Mouse (Mus musculus) MEL (cell line): Measurements from ENCODE around the gene Fgf8. TPM values are rescaled to one million over a fixed set of nuclear protein-coding genes. Genes with fewer than 3 reads are reported as not detected.

ENCODE experiments used
- DNase-seq: peaks from one replicate; pipeline ENCODE4 v3.0.0; 2011; ENCODE audit warnings: low read depth, low spot score
- H3K27ac ChIP-seq: 2 replicates; pipeline ENCODE4 v1.5.1; 2012; ENCODE audit warnings: low read depth, mild to moderate bottlenecking, control low read depth, low read length, moderate library complexity; ENCODE audit not compliant: control insufficient read depth
- H3K27me3 ChIP-seq, 2 experiments: fragments of 150-350 bp in 1 of 2; sonication (generic) in 1 of 2; 2 replicates each; pipeline ENCODE4 v1.6.1; 2012; ENCODE audit warnings: low read length in 2 of 2, mild to moderate bottlenecking in 2 of 2, improper control_type of control experiment in 1 of 2, moderate library complexity in 1 of 2; ENCODE audit not compliant: insufficient read depth in 2 of 2, control insufficient read depth in 1 of 2
- H3K36me3 ChIP-seq, 2 experiments: 2 replicates each; pipeline ENCODE4 v1.6.1; 2012 to 2014; ENCODE audit warnings: low read length in 2 of 2, improper control_type of control experiment in 1 of 2, inconsistent platforms in 1 of 2, mild to moderate bottlenecking in 1 of 2; ENCODE audit not compliant: insufficient read depth in 2 of 2, control insufficient read depth in 1 of 2
- H3K4me1 ChIP-seq, 2 experiments: fragments of 150-350 bp in 1 of 2; sonication (generic) in 1 of 2; 2 replicates each; pipeline ENCODE4 v1.6.1; 2012; ENCODE audit warnings: low read length in 2 of 2, improper control_type of control experiment in 1 of 2, mild to moderate bottlenecking in 1 of 2; ENCODE audit not compliant: insufficient read depth in 2 of 2, control insufficient read depth in 1 of 2
- H3K4me3 ChIP-seq, 2 experiments: fragments of 150-350 bp in 1 of 2; sonication (generic) in 1 of 2; 2 replicates each; pipeline ENCODE4 v1.5.1; 2012; ENCODE audit warnings: low read depth in 2 of 2, low read length in 2 of 2, mild to moderate bottlenecking in 2 of 2, moderate library complexity in 2 of 2, control low read depth in 1 of 2, improper control_type of control experiment in 1 of 2; ENCODE audit not compliant: control insufficient read depth in 1 of 2, insufficient read depth in 1 of 2
- H3K79me2 ChIP-seq: 2 replicates; pipeline ENCODE4 v1.6.1; 2012; ENCODE audit warnings: mild to moderate bottlenecking, low read length, moderate library complexity; ENCODE audit not compliant: control insufficient read depth, poor library complexity, insufficient read depth
- H3K9ac ChIP-seq: 2 replicates; pipeline ENCODE4 v1.6.1; 2012; ENCODE audit warnings: low read depth, mild to moderate bottlenecking, control low read depth, low read length, moderate library complexity; ENCODE audit not compliant: control insufficient read depth, poor library complexity, severe bottlenecking
- H3K9me3 ChIP-seq: fragments of 150-350 bp; sonication (generic); replicated peaks from 2 replicates; pipeline ENCODE4 v1.6.1; 2012; ENCODE audit warnings: mild to moderate bottlenecking, low read length, improper control_type of control experiment, moderate library complexity; ENCODE audit not compliant: insufficient read depth
- BHLHE40 ChIP-seq: IDR thresholded peaks from 2 replicates; pipeline ENCODE4 v1.6.1; 2012; ENCODE audit warnings: low read depth, mild to moderate bottlenecking, inconsistent platforms, low read length, improper control_type of control experiment, borderline replicate concordance
- CHD2 ChIP-seq: IDR thresholded peaks from 2 replicates; pipeline ENCODE4 v1.6.1; 2011; ENCODE audit warnings: low read length, improper control_type of control experiment
- CTCF ChIP-seq, 3 experiments: IDR thresholded peaks in 2 of 3; conservative IDR thresholded peaks in 1 of 3; 2 replicates each; pipeline ENCODE4 v1.5.1; 2011 to 2012; ENCODE audit warnings: low read length in 3 of 3, low read depth in 2 of 3, mild to moderate bottlenecking in 2 of 3, improper control_type of control experiment in 1 of 3, inconsistent platforms in 1 of 3, mixed read lengths in 1 of 3, moderate library complexity in 1 of 3; ENCODE audit not compliant: control insufficient read depth in 1 of 3, insufficient read depth in 1 of 3, poor library complexity in 1 of 3, severe bottlenecking in 1 of 3
- E2F4 ChIP-seq: IDR thresholded peaks from 2 replicates; pipeline ENCODE4 v1.6.1; 2011; ENCODE audit warnings: low read depth, low read length, improper control_type of control experiment, borderline replicate concordance
- EP300 ChIP-seq, 2 experiments: IDR thresholded peaks; 2 replicates each; pipeline ENCODE4 v1.6.1; 2011; ENCODE audit warnings: improper control_type of control experiment in 2 of 2, low read length in 2 of 2, low read depth in 1 of 2, mild to moderate bottlenecking in 1 of 2
- ETS1 ChIP-seq: IDR thresholded peaks from 2 replicates; pipeline ENCODE4 v1.6.1; 2012; ENCODE audit warnings: low read depth, mild to moderate bottlenecking, inconsistent platforms, low read length, improper control_type of control experiment, moderate library complexity
- GABPA ChIP-seq: IDR thresholded peaks from 2 replicates; pipeline ENCODE4 v1.6.1; 2012; ENCODE audit warnings: low read depth, mild to moderate bottlenecking, inconsistent platforms, low read length, improper control_type of control experiment, moderate library complexity
- GATA1 ChIP-seq: IDR thresholded peaks from 2 replicates; pipeline ENCODE4 v1.6.1; 2011; ENCODE audit warnings: low read depth, low read length, improper control_type of control experiment
- MAFK ChIP-seq: IDR thresholded peaks from 2 replicates; pipeline ENCODE4 v1.6.1; 2011; ENCODE audit warnings: low read depth, mild to moderate bottlenecking, low read length, improper control_type of control experiment, borderline replicate concordance
- MAX ChIP-seq: IDR thresholded peaks from 2 replicates; pipeline ENCODE4 v1.6.1; 2011; ENCODE audit warnings: low read length, improper control_type of control experiment
- MAZ ChIP-seq: IDR thresholded peaks from 2 replicates; pipeline ENCODE4 v1.6.1; 2012; ENCODE audit warnings: low read depth, mild to moderate bottlenecking, inconsistent platforms, low read length, improper control_type of control experiment
- MXI1 ChIP-seq: IDR thresholded peaks from 2 replicates; pipeline ENCODE4 v1.6.1; 2011; ENCODE audit warnings: mild to moderate bottlenecking, low read depth, low read length, improper control_type of control experiment
- MYB ChIP-seq: IDR thresholded peaks from 2 replicates; pipeline ENCODE4 v1.6.1; 2011; ENCODE audit warnings: mild to moderate bottlenecking, low read depth, low read length, improper control_type of control experiment
- MYC ChIP-seq: IDR thresholded peaks from 2 replicates; pipeline ENCODE4 v1.6.1; 2011; ENCODE audit warnings: low read depth, mild to moderate bottlenecking, low read length, improper control_type of control experiment, moderate library complexity
- NRF1 ChIP-seq: IDR thresholded peaks from 2 replicates; pipeline ENCODE4 v1.6.1; 2014; ENCODE audit warnings: low read depth, mild to moderate bottlenecking, inconsistent platforms, low read length, improper control_type of control experiment, moderate library complexity; ENCODE audit not compliant: poor library complexity, insufficient read depth, severe bottlenecking
- POLR2AphosphoS5 ChIP-seq: IDR thresholded peaks from 2 replicates; pipeline ENCODE4 v1.6.1; 2012; ENCODE audit warnings: low read depth, borderline replicate concordance, mild to moderate bottlenecking, inconsistent platforms, low read length, moderate library complexity, mixed read lengths
- RAD21 ChIP-seq: IDR thresholded peaks from 2 replicates; pipeline ENCODE4 v1.6.1; 2011; ENCODE audit warnings: mild to moderate bottlenecking, low read depth, low read length, improper control_type of control experiment
- RCOR1 ChIP-seq: IDR thresholded peaks from 2 replicates; pipeline ENCODE4 v1.6.1; 2012; ENCODE audit warnings: low read depth, mild to moderate bottlenecking, inconsistent platforms, low read length, improper control_type of control experiment
- SIN3A ChIP-seq: IDR thresholded peaks from 2 replicates; pipeline ENCODE4 v1.6.1; 2012; ENCODE audit warnings: low read length, improper control_type of control experiment, inconsistent platforms
- TAL1 ChIP-seq: IDR thresholded peaks from 2 replicates; pipeline ENCODE4 v1.6.1; 2012; ENCODE audit warnings: mild to moderate bottlenecking, inconsistent platforms, low read length, moderate library complexity, mixed read lengths
- TBP ChIP-seq: IDR thresholded peaks from 2 replicates; pipeline ENCODE4 v1.8.0; 2011; ENCODE audit warnings: low read depth, low read length, improper control_type of control experiment
- UBTF ChIP-seq: IDR thresholded peaks from 2 replicates; pipeline ENCODE4 v1.6.1; 2012; ENCODE audit warnings: low read depth, mild to moderate bottlenecking, inconsistent platforms, low read length, improper control_type of control experiment, moderate library complexity, borderline replicate concordance; ENCODE audit not compliant: insufficient read depth
- USF1 ChIP-seq: IDR thresholded peaks from 2 replicates; pipeline ENCODE4 v1.6.1; 2014; ENCODE audit warnings: low read depth, mild to moderate bottlenecking, inconsistent platforms, low read length, improper control_type of control experiment, moderate library complexity
- ZC3H11A ChIP-seq: IDR thresholded peaks from 2 replicates; pipeline ENCODE4 v1.6.1; 2012; ENCODE audit warnings: low read depth, mild to moderate bottlenecking, inconsistent platforms, low read length, improper control_type of control experiment
- ZKSCAN1 ChIP-seq: IDR thresholded peaks from 2 replicates; pipeline ENCODE4 v1.6.1; 2012; ENCODE audit warnings: low read depth, mild to moderate bottlenecking, inconsistent platforms, low read length, improper control_type of control experiment, moderate library complexity
- polyA plus RNA-seq, 2 experiments: library from polyadenylated mRNA; stranded (reverse) in 1 of 2; unstranded in 1 of 2; fragments of >175 nt in 1 of 2; fragments of >200 nt in 1 of 2; gene quantifications; 2 replicates each; pipeline versions ENCODE4 v1.2.1 to v1.2.4; 2012; ENCODE audit warnings: low replicate concordance in 2 of 2, low read depth in 1 of 2; ENCODE audit not compliant: insufficient read length in 2 of 2, insufficient read depth in 1 of 2, missing spikeins in 1 of 2
- total RNA-seq: library from RNA; depleted of rRNA; stranded (reverse); fragments of 300-350 nt; gene quantifications from 2 replicates; pipeline ENCODE4 v1.2.3, GENCODE M21; 2012

Gene Fgf8
- total and polyA plus RNA-seq, 3 experiments: not detected

DNA sequence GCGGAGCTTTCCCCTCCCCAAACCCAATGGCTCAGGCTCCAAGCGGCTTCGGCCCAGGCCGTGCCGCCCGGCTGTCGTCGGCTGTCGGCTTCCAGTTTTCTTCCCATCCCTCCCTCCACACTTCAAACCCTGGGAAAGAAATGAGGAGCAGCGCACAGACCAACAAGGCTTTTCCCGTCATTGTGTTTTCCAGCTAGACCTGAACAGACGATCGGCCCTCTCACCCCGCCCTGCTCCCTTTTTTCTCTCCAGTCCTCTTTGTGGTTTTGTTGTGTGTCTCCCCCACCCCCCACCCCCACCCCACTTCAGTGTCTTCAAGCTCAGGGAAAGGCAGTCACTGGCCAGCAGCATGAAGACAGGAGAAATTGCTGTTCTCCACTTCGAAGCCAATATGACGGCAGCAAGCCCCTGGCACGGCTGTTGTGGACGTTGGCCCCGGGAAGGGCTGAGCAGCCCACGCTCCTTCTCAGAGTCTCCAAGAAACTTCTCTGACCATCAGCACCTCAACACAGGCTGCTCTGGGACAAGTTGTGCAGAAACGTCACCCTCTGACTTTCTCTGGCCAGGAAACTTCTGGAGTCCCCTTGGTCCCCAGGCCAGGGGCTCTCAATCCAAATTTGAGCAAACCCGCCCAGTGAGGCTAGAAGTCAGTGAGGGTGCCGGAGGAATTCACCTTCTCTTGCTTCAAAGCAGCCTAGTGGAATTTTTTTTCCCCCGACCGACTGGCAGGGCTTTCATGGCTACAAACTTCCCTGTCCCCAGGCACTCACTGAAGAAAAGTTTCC lies 47.0 kb downstream of the Fgf8 start:
- H3K4me3 ChIP-seq: no peak overlapping the region
- no peak for TF ChIP-seq USF1
- no peak for TF ChIP-seq ETS1
- TF ChIP-seq POLR2AphosphoS5: no peak
- TF ChIP-seq E2F4: no peak
- TF ChIP-seq EP300 (IDR thresholded peaks at IDR 0.05; ENCODE audit: low read depth in 1 of 2, low read length in 2 of 2): no peak
- no peak for DNase-seq

DNA sequence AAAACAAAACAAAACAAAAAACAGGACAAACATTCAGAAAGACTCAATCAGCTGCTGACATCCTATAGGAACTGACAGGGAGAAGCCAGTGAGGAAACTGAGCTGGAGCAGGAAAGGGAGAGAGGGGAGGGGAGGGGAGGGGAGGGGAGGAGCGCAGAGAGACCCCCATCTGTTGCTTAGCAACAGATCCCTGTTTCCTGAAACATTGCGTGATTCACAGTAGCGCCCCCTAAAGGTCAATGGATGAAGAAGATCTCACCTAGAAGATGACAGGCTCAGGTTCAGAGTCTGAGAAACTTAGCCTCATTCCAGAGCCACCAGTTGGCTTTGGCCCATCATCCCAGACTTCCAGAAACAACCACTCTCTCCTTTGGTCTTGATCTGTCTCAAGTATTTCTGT lies 48.7 kb downstream of the Fgf8 start:
- no peaks in the 10 kb centered on the region for H3K9me3 ChIP-seq
- no peaks in the 10 kb centered on the region for H3K4me1 ChIP-seq
- peaks cover 11 to 15% of the 10 kb centered on the region in 2 experiments for H3K27me3 ChIP-seq
- no peak for TF ChIP-seq RCOR1
- TF ChIP-seq SIN3A: no peak
- TF ChIP-seq ETS1: no peak
- no peak for TF ChIP-seq POLR2AphosphoS5
- TF ChIP-seq MYC: no peak
- peak; percentile 18 to 57 (median 49); a peak in 5 of 6 replicates for TF ChIP-seq CTCF (IDR thresholded peaks at IDR 0.05 in 2 of 3, conservative IDR thresholded peaks at IDR 0.05 in 1 of 3; ENCODE audit: control insufficient read depth in 1 of 3, insufficient read depth in 1 of 3, low read depth in 2 of 3, low read length in 3 of 3, poor library complexity in 1 of 3, severe bottlenecking in 1 of 3)
- TF ChIP-seq E2F4: no peak
- TF ChIP-seq TAL1: no peak
- no peak for TF ChIP-seq ZC3H11A
- H3K4me3 ChIP-seq: no peak overlapping the region
- peak; percentile 43 for DNase-seq
- H3K36me3 ChIP-seq: no peaks in the 10 kb centered on the region
- no peak overlapping the region for H3K27ac ChIP-seq
- H3K79me2 ChIP-seq: no peaks in the 10 kb centered on the region
- no peak overlapping the region for H3K9ac ChIP-seq

More for the DNA sequence above, 47.0 kb downstream of the Fgf8 start:
- no peak overlapping the region for H3K27ac ChIP-seq
- H3K27me3 ChIP-seq: peaks cover 9 to 11% of the 10 kb centered on the region in 2 experiments; a peak in 3 of 4 replicates
- no peaks in the 10 kb centered on the region for H3K9me3 ChIP-seq
- no peaks in the 10 kb centered on the region for H3K79me2 ChIP-seq
- H3K36me3 ChIP-seq: no peaks in the 10 kb centered on the region
- no peak overlapping the region for H3K9ac ChIP-seq
- no peaks in the 10 kb centered on the region for H3K4me1 ChIP-seq

DNA sequence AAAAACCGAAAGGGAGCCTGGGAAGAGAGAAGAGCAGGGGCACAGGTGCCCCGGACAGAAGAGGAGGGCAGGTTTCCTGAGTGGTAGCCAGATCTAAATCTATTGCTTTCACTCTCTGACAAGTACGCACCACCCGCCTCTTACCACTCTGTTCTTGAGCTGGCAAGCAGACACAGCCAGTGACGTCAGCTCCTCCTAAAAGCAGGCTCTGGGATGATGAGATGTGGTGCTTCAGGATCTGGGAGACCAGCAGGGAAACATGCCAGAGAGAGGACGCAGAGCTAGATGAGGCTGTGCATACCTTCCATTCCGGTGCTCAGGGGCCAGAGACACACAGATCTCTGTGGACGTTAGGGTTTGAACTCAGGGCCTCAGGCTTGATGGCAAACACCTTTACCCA lies 50.5 kb downstream of the Fgf8 start:
- H3K4me3 ChIP-seq: no peak overlapping the region
- H3K9me3 ChIP-seq: no peaks in the 10 kb centered on the region
- no peaks in the 10 kb centered on the region for H3K36me3 ChIP-seq
- DNase-seq: no peak
- H3K9ac ChIP-seq: no peak overlapping the region
- peaks cover 10 to 15% of the 10 kb centered on the region in 2 experiments for H3K27me3 ChIP-seq
- no peak overlapping the region for H3K27ac ChIP-seq
- H3K4me1 ChIP-seq: no peaks in the 10 kb centered on the region
- TF ChIP-seq ZKSCAN1 (no peak), GATA1 (no peak), MAX (no peak), CTCF (IDR thresholded peaks at IDR 0.05 in 2 of 3, conservative IDR thresholded peaks at IDR 0.05 in 1 of 3; ENCODE audit: control insufficient read depth in 1 of 3, insufficient read depth in 1 of 3, low read depth in 2 of 3, low read length in 3 of 3, poor library complexity in 1 of 3, severe bottlenecking in 1 of 3) (no peak), TBP (no peak), MAZ (no peak), MYB (no peak), RAD21 (no peak), MXI1 (no peak), TAL1 (no peak), MAFK (no peak), EP300 (IDR thresholded peaks at IDR 0.05; ENCODE audit: low read depth in 1 of 2, low read length in 2 of 2) (no peak), BHLHE40 (no peak), CHD2 (no peak), NRF1 (no peak), UBTF (no peak), MYC (no peak), ZC3H11A (no peak), GABPA (no peak)
- no peaks in the 10 kb centered on the region for H3K79me2 ChIP-seq
